Mouse (Mus musculus): ENCODE measurements at regions not wholly inside any gene's neighbourhood (a gene's known extent, or its start where the extent isn't known, plus 50 kb on each side); places are given as distances from the start of the nearest gene placed in this dataset.
"Not testable (repeated sequence)": the region's sequence is repeated elsewhere in the genome, so short reads cannot be mapped to it uniquely, and the experiment has no call there.

- not testable (repeated sequence) for DNase-seq
Measured at GRCm38 (mm10) chr4:9724801-9725200, 1149.5 kb upstream of the 2610301B20Rik start.

DNA sequence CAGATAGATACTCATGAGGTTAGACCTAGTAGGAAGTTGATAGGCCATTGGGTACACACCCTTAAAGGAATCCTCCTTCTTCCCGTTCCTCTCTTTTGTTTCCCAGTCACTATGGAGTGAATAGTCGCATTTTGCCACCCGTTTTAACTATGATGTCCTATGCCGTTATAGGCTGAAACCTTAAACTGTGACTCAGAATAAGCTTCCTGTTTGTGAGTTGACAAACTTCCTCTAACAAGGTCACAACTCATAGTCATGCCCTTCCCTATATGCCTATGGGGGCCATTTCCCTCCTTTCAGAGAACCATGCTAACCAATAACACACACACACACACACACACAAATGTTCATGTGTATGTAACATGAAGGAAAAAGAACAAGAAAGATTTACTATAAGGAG lies 1136.6 kb upstream of the 2610301B20Rik start:
- no peak for DNase-seq

DNA sequence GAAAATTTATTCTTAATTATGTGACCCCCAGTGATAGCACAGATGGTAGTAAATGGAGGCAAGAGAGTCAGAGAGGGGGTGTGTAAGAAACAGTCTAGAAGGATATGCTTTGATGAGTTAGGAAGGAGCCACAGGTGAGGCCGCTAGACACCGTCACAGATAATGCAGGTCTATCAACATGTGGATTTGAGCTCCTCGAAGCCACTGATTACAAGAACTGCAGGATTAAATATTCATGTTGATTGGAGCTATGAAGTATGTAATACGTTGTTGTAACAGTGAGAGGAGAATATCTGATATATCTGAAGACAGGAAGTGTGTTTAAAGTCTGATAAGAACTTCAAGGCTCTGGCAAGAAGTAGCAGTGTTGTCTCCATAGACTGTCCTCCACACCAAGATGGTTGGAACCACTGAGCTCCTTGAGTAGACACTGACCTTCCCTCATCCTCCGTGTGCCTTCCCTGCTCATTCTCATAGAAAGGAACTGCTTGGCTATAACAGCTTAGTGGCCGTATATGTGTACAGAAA lies 1126.8 kb upstream of the 2610301B20Rik start:
- no peak for DNase-seq

GRCm38 (mm10) chr4:9748110-9748509 lies 1126.2 kb upstream of the 2610301B20Rik start:
- no peak for DNase-seq

- DNase-seq: no peak
Measured at GRCm38 (mm10) chr4:9749877-9750276, 1124.4 kb upstream of the 2610301B20Rik start.

DNA sequence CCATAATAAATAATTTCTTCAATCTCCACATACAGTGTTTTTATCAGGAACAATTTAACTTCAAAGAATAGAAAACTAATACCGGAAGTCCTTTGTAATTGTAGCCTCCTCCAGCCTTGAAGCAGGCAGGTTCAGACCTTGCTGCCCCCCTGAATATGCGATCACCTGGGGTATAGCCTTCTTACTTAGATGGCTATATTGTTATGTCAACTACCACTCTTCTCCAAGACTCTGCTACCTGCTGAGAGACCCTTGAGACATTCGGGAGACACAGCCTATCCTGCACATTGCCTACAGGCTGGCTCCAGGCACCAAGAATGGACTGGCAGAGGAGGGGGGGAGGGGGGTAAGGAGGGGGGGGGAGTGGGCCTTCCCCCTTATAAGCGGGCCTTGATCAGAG lies 1123.9 kb upstream of the 2610301B20Rik start:
- DNase-seq: no peak

DNA sequence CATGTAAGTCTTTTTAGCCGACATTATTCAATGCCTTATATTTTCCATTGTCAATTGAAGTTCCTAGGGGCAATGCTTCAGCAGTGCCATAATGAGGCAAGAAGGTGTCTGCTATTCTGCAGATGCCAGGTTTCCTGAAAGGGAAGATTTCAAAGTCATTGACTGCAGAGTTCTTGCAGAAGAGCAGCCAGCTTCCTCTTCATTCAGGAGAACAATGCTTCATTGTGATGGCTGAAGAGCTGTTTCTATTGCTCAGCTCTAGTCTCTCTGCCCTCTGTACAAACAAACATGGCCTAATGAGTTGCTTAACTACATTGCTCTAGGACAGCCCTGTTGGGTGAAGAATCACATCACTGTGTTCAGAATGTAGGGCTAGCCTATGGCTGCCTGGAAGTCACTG lies 1111.0 kb upstream of the 2610301B20Rik start:
- no peak for DNase-seq

GRCm38 (mm10) chr4:9769633-9770205 lies 1104.6 kb upstream of the 2610301B20Rik start:
- DNase-seq: no peak

GRCm38 (mm10) chr4:9770372-9771102 lies 1103.8 kb upstream of the 2610301B20Rik start:
- peak; percentile 52 for DNase-seq

GRCm38 (mm10) chr4:9771103-9771474 lies 1103.2 kb upstream of the 2610301B20Rik start:
- no peak for DNase-seq

DNA sequence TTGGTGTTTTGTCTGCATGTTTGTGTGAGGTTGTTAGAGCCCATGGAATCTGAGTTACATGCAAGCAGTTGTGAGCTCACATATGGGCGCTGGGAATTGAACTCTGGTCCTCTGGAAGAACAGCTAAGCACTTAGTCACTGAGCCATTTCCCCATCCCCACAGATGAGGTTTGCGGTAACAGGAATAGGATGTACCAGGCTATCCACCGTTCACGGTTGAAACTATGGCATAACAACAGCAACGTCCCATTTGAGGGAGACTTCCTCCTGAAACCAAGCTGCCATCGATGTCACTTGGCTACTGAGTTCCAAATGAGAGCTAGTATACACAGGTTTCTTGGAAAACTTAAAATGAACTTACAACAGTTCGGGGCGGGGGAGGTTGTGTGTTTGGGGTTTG lies 1095.9 kb upstream of the 2610301B20Rik start:
- no peak for DNase-seq

DNA sequence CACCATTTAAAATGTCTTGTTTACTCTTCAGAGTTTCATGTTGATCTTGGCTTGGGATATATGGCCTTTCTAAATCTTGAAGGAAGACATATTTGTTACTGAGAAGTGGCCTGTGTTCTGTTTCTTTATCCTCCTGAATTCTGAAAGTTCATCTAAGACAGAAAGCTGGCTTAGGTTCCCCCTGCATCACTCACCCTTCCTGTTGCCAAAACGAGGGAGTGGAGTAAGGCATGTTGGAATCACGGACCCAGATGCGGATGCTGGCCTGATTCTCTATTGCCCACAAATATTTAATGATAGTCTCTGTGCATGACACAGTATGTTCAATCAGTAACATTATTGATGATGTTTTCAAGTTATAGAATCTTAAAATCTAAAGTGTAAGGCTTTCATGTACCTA lies 1094.7 kb upstream of the 2610301B20Rik start:
- no peak for DNase-seq

GRCm38 (mm10) chr4:9780179-9780578 lies 1094.1 kb upstream of the 2610301B20Rik start:
- DNase-seq: peak; percentile 77

DNA sequence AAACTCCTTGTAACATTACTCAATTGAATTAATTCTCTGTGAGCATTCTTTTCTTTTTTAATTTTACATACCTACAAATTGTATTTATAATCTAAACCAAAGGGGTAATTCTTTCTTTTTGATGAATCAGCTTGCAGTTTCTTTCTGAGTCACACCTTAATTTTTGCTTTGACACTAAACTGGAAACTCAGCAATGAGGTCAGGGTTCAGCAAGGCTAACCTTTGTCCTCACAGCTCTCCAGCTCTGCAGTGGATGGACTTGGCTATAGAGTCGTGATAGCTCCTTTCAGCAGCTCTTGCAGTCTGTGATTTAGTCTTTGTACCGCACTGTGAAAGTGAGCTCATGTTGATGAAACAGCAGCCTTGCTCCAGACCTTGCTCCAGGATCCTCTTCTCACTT lies 1093.0 kb upstream of the 2610301B20Rik start:
- no peak for DNase-seq

GRCm38 (mm10) chr4:9787795-9788365 lies 1086.4 kb upstream of the 2610301B20Rik start:
- no peak for DNase-seq

DNA sequence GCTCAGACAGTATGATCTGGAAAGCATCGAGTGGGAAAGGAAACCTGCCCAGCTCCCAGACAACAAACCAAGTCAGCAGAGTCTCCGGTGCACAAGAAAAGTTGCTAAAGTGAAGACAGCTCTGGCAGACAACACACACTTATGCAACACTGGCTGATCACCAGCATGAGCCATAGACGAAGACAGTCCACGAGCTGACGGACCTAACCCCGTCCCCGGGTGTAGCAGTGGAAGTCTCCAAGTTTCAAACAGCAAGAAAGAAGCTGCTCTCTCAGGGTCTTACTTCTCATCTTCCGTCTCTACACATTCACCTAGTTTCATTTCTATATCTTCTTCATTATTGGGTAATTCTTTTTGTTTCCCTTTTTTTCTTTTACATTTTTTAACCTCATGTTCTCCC lies 1083.8 kb upstream of the 2610301B20Rik start:
- DNase-seq: no peak

All from gastrocnemius, postnatal 10 days (tissue).